Mouse (Mus musculus): ENCODE data around the gene Helz. TPM values are rescaled to one million over a fixed set of nuclear protein-coding genes. Genes with fewer than 3 reads are reported as not detected.
A peak's percentile ranks its signal among the peaks of the same experiment; 100 is the strongest.
"Not testable (repeated sequence)": the region's sequence is repeated elsewhere in the genome, so short reads cannot be mapped to it uniquely, and the experiment has no call there.

Helz gene
- total RNA-seq, 2 experiments from 2014 or later: 42.5 to 47.2 TPM

DNA sequence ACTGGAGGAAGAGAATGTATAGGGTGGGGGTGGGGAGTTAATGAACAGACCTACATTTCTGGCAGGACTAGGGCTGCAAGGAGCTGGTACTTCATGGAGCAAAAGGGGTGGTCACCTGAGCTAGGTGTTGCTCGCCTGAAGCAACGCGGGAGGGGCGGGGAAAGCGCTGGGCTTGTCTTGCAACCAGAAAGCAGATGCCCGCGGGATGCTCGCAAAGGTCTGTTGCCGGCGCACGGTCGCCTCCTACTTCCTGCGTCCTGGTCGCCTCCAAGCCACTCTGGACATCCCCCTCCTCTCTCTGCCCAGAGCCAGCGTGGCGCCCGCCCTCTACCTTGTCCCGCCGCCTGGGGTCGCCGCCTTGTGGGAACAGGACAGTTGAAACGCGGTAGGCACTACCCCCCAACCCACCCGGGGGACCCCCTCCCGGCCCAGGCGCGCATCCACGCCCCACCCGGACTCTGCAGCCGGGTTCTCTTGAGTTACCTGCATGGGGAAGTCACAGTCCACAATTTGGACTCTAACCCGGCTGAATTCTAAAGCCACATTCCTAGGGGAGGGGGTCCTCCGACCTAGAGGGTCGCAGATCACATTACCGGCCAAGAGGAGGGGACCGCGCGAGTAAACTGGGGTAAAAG is 946 bp upstream of the Helz start:
- no peak for DNase-seq (ENCODE audit: low spot score in 2 of 2)

DNA sequence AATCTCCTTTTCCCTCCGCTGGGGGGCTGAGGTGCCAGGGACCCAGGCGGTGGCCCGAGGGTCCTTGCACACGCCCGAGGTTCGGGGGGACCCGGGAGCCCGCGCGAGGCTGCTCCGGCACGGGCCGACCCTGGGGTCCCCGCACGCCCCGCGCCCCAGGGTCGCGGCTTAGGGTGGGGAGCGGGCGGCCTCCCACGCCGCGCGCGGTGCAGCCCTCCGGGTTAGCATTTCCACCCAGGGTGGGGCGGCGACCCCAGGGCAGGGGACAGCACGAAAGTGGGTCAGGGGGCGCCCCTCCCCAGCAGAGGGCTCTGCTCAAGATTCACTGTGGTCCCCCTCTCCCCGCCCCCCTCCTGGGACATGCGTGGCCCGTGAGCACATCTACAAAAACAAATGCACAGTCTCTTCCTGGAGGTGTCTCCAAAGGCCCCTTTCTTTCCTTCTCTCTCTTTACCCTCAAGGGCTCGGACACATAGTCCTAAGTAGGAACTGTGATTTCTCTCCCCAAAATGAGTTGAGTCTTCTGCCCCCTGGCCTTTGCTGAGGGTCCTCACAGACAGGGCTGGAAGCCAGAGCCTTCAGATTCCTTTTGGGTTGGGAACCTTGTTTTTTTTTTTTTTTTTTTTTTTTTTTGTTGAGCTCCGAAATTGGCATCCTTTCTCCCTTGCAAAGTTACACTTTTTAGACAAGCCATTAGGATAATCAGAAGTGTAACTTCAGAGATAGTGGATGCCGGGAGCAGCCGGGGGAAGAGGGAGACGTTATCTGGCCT is 660 bp downstream of the Helz start:
- DNase-seq (ENCODE audit: low spot score in 2 of 2): peak in 1 of 2 experiments; percentile 6

DNA sequence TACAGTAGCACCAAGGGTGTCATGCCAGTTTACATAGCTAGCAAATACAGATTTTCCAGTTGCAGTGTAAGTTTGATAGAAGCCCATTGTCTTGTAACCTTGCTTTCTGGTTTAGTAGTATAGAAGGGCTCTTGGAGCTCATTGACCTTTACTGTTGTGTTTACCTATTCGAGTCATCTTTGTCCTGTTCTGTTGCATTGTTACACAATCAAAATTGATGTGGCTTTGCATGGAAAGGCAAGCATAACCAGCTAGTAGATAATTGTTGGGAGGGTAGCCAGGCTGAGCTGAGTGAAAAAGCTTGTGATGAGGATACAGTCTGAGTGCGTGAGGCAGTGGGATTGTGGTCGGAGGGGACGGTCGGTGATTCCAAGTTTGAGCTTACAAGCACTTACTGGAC is 12.1 kb downstream of the Helz start:
- no peak for DNase-seq (ENCODE audit: low spot score in 2 of 2)

DNA sequence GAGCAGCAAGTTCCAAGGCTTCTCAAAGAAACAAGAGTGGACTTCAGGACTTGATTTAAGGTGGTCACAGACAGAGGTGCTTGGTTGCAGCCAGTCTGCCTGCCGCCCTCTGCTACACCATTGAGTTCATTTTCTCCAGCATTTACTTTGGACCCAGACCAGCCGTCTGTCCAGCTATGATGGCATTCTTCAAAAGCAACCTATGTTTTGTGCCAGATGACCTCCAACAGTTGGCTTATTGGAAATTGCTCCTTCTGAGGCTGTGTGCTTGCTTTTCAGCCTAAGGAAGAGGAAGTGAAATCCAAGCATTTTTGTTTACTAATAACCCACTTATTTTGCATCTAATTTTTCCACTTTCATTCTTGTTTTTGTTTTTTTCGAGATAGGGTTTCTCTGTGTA is 19.7 kb downstream of the Helz start:
- DNase-seq (ENCODE audit: low spot score in 2 of 2): no peak

DNA sequence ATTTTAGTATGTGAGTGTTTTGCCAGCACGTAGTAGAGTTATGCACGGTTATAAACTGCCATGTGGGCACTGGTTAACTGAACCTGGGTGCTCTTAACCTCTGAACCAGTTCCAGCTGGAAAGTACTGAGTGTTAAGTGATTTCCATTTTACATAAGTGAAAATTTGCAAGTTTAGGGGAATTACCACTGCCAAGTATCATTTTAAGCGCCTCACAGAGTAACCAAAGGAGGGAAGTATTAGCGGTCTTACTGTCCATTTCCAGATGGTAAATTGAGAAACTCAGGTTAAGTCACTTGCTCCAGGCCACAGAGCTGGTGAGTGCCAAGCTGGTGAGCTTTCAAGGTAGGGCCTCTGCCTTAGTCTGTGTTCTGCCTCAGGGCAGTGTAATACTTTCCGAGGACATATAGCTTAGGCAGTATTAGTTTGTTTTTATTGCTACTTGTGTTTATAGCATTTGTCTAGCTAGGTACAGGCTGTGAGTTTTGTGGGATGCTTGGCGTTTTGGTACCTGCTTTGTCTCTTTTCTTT is 20.8 kb downstream of the Helz start:
- no peak for DNase-seq (ENCODE audit: low spot score in 2 of 2)

DNA sequence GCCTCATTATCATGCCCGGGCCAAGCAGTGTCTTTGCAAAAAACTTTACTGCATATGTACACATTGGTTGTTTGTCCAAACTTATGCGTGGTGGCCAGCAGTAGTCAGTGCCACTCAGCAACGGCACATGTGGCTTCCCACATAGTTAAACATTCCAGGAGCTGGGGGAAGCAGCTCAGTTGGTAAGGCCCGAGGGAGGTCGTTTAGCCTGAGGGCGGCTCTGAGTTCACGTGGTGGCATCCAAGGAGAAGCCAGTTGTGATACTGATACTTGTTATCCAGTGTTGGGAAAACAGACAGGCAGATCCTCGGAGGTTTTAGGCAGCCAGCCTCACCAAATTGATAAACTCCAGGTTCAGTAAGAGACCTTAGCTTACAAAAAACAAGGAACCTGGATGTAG is 23.2 kb downstream of the Helz start:
- not testable (repeated sequence) for DNase-seq (ENCODE audit: low spot score in 2 of 2)

DNA sequence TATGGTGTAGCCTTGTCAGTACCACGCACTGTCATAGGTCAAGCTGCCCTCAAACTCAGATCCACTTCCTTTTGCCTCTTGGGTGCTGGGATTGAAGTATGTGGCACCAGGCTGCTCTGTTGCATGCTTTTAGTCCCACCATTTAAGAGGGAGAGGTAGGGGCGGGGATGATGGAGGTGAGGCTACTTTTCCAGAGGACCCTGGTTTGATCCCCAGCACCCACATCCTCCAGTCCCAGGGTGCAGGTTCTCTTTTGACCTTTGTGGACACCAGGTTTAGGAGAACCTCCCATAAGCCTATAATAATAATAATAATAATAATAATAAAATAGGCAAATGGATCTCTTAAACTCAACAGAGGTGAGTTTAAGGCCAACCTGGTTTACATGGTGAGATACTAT is 23.6 kb downstream of the Helz start:
- DNase-seq (ENCODE audit: low spot score in 2 of 2): no peak

GRCm38 (mm10) chr11:107572551-107572950 is 24.8 kb downstream of the Helz start:
- no peak for DNase-seq (ENCODE audit: low spot score in 2 of 2)

GRCm38 (mm10) chr11:107573061-107573692 is 25.4 kb downstream of the Helz start:
- DNase-seq (ENCODE audit: low spot score in 2 of 2): no peak

DNA sequence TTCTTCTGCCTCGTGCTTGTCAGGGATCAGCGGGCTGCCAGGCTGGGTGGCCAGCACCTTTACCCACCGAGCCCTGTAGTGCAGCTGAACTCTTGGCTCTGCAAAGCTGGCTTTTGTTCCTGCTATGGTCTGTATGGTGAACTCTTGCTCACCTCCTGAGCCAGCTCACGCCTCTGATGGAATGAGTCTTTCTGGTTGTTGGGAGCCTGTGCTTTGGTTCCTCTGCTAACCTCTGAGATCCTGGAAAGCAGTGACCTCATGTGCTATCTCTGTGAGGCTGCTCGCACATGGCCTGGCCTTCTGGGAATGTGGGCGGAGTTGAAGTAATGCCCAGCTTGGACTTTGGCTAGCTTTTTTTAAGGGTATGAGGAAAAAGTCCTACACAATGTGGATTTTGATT is 26.1 kb downstream of the Helz start:
- DNase-seq (ENCODE audit: low spot score in 2 of 2): no peak

DNA sequence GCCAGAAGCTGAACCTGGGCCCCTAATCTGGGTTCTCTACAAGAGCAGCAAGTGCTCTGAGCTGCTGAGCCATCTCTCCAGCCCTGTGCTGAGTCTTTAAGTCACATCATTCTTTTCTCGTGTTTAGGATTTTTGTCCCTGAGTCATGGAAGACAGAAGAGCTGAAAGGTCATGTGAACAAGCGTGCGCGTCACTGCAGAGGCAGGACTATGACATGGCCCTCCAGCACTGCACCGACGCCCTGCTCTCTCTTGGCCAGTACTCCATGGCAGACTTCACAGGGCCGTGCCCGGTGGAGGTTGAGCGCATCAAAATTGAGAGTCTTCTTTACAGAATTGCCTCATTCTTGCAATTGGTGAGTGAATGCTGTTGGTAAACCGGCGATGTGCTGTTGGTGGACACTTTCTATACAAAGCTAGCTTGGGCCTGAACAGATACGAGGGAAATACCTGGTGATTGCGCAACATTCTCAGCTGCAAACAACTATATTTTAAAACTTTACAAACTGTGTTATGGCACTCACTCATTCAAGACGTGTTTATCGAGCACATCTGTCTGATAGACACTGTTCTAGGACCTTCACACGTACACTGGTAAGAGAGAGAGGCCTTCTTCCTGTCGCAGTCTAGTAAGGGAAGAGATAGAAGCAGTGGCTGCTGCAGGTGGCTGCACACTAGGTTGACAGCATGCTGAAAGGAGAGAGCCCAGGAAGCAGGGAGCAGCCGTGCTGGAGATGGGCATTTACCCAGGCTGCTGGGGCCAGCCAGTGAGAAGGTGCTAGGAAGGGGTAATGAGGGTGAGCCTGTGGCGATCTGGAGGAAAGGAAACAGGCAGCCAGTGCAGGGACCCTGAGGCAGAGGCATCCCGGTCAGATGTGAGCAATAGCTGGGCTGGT is 27.3 kb downstream of the Helz start:
- DNase-seq (ENCODE audit: low spot score in 2 of 2): no peak

GRCm38 (mm10) chr11:107576186-107576585 is 28.5 kb downstream of the Helz start:
- no peak for DNase-seq (ENCODE audit: low spot score in 2 of 2)

DNA sequence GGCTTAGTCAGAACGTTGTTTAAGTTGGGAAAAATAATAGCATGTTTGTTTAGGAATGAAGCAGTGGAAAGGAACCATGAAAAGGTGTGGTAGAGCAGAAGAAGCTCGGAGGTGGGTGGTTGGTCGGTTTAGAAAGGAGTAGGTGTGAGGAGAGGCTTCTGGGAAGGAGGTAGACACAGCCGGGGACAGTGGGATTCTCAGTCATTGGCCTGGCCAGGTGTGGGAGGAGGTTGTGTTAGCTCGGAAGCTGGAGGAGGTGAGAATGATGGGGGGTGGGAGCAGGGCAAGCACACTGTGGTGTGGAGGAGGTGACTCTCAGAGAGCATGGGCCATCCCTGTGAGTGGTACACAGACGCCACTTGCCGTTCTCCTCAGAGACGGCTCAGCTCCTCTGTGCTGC is 29.7 kb downstream of the Helz start:
- DNase-seq (ENCODE audit: low spot score in 2 of 2): no peak

GRCm38 (mm10) chr11:107578226-107578625 is 30.5 kb downstream of the Helz start:
- DNase-seq (ENCODE audit: low spot score in 2 of 2): no peak

- no peak for DNase-seq (ENCODE audit: low spot score in 2 of 2)
Measured at GRCm38 (mm10) chr11:107580786-107581185, 33.1 kb downstream of the Helz start.

GRCm38 (mm10) chr11:107584660-107585451 is 37.1 kb downstream of the Helz start:
- no peak for DNase-seq (ENCODE audit: low spot score in 2 of 2)

GRCm38 (mm10) chr11:107586129-107586528 is 38.4 kb downstream of the Helz start:
- DNase-seq (ENCODE audit: low spot score in 2 of 2): not testable (repeated sequence)

DNA sequence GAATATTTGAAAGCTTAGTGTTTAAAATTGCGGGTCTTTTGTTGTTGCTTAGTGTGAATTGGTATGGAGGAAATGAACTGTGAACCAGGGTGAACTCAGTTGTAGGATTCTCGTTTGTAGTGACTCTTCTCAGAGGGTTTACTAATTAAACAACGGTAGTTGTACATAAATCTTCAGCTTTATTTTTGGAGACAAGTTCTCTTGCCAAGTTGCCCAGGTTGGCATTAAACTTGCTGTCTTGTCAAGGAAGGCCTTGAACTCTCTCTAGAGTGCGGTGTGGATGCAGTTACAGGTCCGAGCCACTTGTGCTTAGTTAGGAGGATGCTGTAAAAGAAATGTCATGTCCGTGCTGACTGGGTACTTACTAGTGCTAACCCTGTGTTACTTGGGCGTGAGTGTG is 39.4 kb downstream of the Helz start:
- no peak for DNase-seq (ENCODE audit: low spot score in 2 of 2)

GRCm38 (mm10) chr11:107592575-107592974 is 44.8 kb downstream of the Helz start:
- DNase-seq (ENCODE audit: low spot score in 2 of 2): no peak

- DNase-seq (ENCODE audit: low spot score in 2 of 2): no peak
Measured at GRCm38 (mm10) chr11:107597381-107597780, 49.7 kb downstream of the Helz start.
